Mouse (Mus musculus) embryonic facial prominence, embryonic 15.5 days (tissue): Measurements from ENCODE around the gene Mcrip1. TPM values are rescaled to one million over a fixed set of nuclear protein-coding genes. Genes with fewer than 3 reads are reported as not detected.
A peak's percentile ranks its signal among the peaks of the same experiment; 100 is the strongest.
"Not testable (repeated sequence)": the region's sequence is repeated elsewhere in the genome, so short reads cannot be mapped to it uniquely, and the experiment has no call there.

ENCODE experiments used
- ATAC-seq: fragments of 200-750 bp; cut with Nextera tagmentation; 2 replicates; pipeline ENCODE4 v1.8.0; 2017; ENCODE audit warnings: low read depth, moderate TSS enrichment; ENCODE audit not compliant: insufficient number of reproducible peaks, low FRiP score, low TSS enrichment
- H3K27ac ChIP-seq: fragments of 300-500 bp; sonication (generic); replicated peaks from 2 replicates; pipeline ENCODE4 v1.5.1; 2015; ENCODE audit warnings: mild to moderate bottlenecking, inconsistent platforms
- H3K27me3 ChIP-seq: fragments of 300-500 bp; sonication (generic); 2 replicates; pipeline ENCODE4 v1.6.1; 2015; ENCODE audit warnings: inconsistent platforms
- H3K36me3 ChIP-seq: fragments of 300-500 bp; sonication (generic); 2 replicates; pipeline ENCODE4 v1.6.1; 2015; ENCODE audit warnings: mild to moderate bottlenecking, inconsistent platforms
- H3K4me1 ChIP-seq: fragments of 300-500 bp; sonication (generic); 2 replicates; pipeline ENCODE4 v1.6.1; 2015; ENCODE audit warnings: inconsistent platforms
- H3K4me2 ChIP-seq: fragments of 300-500 bp; sonication (generic); replicated peaks from 2 replicates; pipeline ENCODE4 v1.6.1; 2015; ENCODE audit warnings: mild to moderate bottlenecking, inconsistent platforms
- H3K4me3 ChIP-seq: fragments of 300-500 bp; sonication (generic); replicated peaks from 2 replicates; pipeline ENCODE4 v1.5.1; 2015; ENCODE audit warnings: mild to moderate bottlenecking, inconsistent platforms
- H3K9ac ChIP-seq: fragments of 300-500 bp; sonication (generic); 2 replicates; pipeline ENCODE4 v1.6.1; 2015; ENCODE audit warnings: inconsistent platforms
- H3K9me3 ChIP-seq: fragments of 300-500 bp; sonication (generic); replicated peaks from 2 replicates; pipeline ENCODE4 v1.6.1; 2016; ENCODE audit warnings: inconsistent platforms
- WGBS: fragments of 180-500 bp; shearing (Covaris S2); methylation state at CpG from one replicate; pipeline ENCODE4 v1.1.7; 2015; 5-methylcytosine and 5-hydroxymethylcytosine counted together
- polyA plus RNA-seq: library from polyadenylated mRNA; unstranded; fragments of >200 nt; fragmentation: Nextera tagmentation; extraction: Ambion mirVana; gene quantifications from 2 replicates; pipeline ENCODE4 v1.2.1, GENCODE M21; 2015

Gene Mcrip1
- polyA plus RNA-seq, 1 experiment from 2014 or later = 237 TPM

DNA sequence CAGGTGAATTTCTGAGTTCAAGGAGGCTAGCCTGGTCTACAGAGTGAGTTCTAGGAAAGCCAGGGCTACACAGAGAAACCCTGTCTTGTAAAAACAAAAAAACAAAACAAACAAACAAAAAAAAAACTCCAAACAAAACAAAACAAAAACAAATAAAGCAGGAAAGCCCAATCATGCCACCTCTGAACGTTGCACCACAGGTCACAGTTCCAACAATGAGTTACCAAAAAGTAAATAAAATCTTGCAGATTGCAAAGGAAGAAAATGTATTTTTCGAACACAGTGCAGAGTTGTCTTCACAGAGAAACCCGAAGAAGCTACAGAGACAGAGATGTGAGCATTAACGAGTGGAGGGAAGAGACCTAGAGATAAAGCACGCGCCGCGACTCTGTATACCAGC is 26.9 kb downstream of the Mcrip1 start:
- no peak for ATAC-seq
- Histone ChIP-seq H3K4me1 (peaks cover 16% of the 10 kb centered on the region; the same call in 1 of the 2 replicates), H3K4me3 (no peak overlapping the region), H3K4me2 (no peak overlapping the region), H3K27me3 (peaks cover 3% of the 10 kb centered on the region; the same call in 1 of the 2 replicates), H3K9ac (no peak overlapping the region), H3K9me3 (no peaks in the 10 kb centered on the region), H3K36me3 (no peaks in the 10 kb centered on the region), H3K27ac (no peak overlapping the region)
- 89% methylated on average over 8 of the region's 8 CpGs for whole genome bisulfite sequencing

GRCm38 (mm10) chr11:120520967-120521540 is 28.5 kb downstream of the Mcrip1 start:
- H3K9me3 ChIP-seq = no peaks in the 10 kb centered on the region
- no peak for ATAC-seq
- no peak overlapping the region for H3K9ac ChIP-seq
- no peaks in the 10 kb centered on the region for H3K36me3 ChIP-seq
- H3K27ac ChIP-seq = no peak overlapping the region
- H3K4me3 ChIP-seq = no peak overlapping the region
- 51% methylated on average over 5 of the region's 5 CpGs for WGBS
- no peaks in the 10 kb centered on the region for H3K27me3 ChIP-seq
- H3K4me2 ChIP-seq = no peak overlapping the region
- H3K4me1 ChIP-seq = peaks cover 16% of the 10 kb centered on the region; the same call in 1 of the 2 replicates

- ATAC-seq = no peak
- Histone ChIP-seq H3K9me3 (no peaks in the 10 kb centered on the region), H3K36me3 (no peaks in the 10 kb centered on the region), H3K4me1 (peaks cover 16% of the 10 kb centered on the region; the same call in 1 of the 2 replicates), H3K27ac (no peak overlapping the region), H3K4me3 (no peak overlapping the region), H3K9ac (no peak overlapping the region), H3K4me2 (no peak overlapping the region), H3K27me3 (no peaks in the 10 kb centered on the region)
- 64% methylated on average over 9 of the region's 9 CpGs for WGBS
These were observed 29.0 kb downstream of the Mcrip1 start for GRCm38 (mm10) chr11:120520498-120520897.

DNA sequence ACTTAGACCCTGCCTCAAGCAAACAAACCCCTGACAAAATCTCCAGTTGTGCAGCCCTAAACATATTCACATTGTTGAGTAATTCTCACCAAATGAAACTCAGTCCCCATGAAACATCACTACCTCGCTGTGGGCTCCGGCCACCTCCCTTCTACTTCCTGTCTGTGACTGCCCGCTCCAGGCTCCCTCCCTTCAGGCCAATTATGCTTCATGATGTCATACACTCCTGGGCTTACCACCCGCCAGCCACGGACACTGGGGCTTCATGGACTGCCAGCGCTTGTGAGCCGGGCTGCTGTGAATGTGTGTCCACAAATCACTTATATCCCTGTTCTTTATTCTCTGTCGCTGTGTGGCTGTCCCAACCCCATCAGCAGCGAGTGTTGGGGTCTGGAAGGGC is 29.8 kb downstream of the Mcrip1 start:
- no peak for ATAC-seq
- WGBS = 33% methylated on average over 9 of the region's 9 CpGs
- no peaks in the 10 kb centered on the region for H3K27me3 ChIP-seq
- no peak overlapping the region for H3K4me2 ChIP-seq
- no peak overlapping the region for H3K9ac ChIP-seq
- no peak overlapping the region for H3K27ac ChIP-seq
- no peaks in the 10 kb centered on the region for H3K36me3 ChIP-seq
- H3K4me3 ChIP-seq = no peak overlapping the region
- H3K4me1 ChIP-seq = peaks cover 16% of the 10 kb centered on the region; the same call in 1 of the 2 replicates
- no peaks in the 10 kb centered on the region for H3K9me3 ChIP-seq

DNA sequence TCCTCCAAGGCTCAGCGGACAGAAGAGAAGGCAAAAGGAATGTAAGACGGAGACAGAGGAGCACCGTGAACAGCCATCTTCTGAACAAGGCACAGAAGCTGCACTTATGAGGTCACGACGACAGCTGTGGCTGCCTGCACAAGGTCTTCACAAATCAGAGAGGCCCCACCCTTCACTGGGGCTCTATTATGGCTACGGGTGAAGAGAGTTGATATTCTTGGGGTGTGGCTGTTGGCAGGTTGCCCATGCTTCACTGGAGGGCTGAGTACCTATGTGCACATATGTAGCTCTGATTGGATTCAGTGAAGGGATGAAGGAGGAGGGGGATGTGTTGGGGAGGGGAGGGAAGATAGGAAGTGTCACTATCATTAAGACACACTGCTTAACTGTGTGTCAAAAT is 31.0 kb downstream of the Mcrip1 start:
- 48% methylated on average over 6 of the region's 6 CpGs for WGBS

DNA sequence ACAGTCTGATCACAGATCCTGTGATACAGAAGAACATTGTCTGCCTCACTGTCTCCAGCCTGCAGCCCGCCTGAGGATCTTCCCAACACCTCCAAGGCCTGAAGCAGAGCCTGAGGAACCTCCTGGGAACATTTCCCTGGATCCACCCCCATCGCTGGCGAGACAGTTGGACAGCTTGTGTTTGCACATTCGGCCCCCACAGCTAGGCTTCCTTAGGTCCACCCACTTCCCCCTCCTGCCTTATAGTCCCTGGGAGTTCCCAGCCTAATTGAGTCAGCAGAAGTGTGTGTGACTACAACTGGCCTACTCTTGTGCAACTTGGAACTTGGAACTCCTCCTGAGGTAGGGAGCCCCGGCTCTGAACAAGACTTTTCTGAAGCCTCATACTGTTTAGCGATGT is 31.5 kb downstream of the Mcrip1 start:
- H3K27ac ChIP-seq = 0 out of 2 replicates have a peak overlapping the region, but pooled peaks have one; percentile 48

More for the DNA sequence above, 31.0 kb downstream of the Mcrip1 start:
- H3K9ac ChIP-seq = no peak overlapping the region
- H3K36me3 ChIP-seq = no peaks in the 10 kb centered on the region
- H3K4me1 ChIP-seq = peaks cover 16% of the 10 kb centered on the region; the same call in 1 of the 2 replicates
- H3K4me3 ChIP-seq = no peak overlapping the region
- no peaks in the 10 kb centered on the region for H3K9me3 ChIP-seq
- H3K27me3 ChIP-seq = no peaks in the 10 kb centered on the region
- H3K27ac ChIP-seq = 0 out of 2 replicates have a peak overlapping the region, but pooled peaks have one; percentile 48
- no peak overlapping the region for H3K4me2 ChIP-seq
- ATAC-seq = no peak

DNA sequence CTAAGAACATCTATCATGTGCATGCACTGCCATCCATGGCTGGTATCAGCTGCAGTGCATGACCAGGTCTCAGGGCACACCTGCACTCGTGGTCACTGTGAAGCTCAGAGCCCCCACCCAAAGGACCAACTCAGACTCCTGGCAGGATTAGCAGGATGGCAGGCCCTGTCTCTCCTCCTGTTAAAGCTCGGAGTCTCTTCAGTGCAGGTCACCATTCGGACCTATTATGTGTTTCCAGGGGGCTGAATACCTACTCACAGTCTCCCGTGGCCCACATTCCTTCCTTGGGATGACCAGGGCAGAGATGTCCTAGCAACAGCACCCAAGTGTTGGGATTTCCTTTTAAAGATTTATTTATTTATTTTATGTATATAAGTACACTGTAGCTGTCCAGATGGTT is 32.4 kb downstream of the Mcrip1 start:
- Histone ChIP-seq H3K4me1 (peaks cover 16% of the 10 kb centered on the region; the same call in 1 of the 2 replicates), H3K36me3 (no peaks in the 10 kb centered on the region), H3K4me2 (no peak overlapping the region), H3K27ac (no peak overlapping the region), H3K4me3 (no peak overlapping the region), H3K9me3 (no peaks in the 10 kb centered on the region), H3K27me3 (no peaks in the 10 kb centered on the region), H3K9ac (no peak overlapping the region)
- WGBS = 88% methylated on average over 4 of the region's 4 CpGs
- ATAC-seq = no peak

More for the DNA sequence above, 31.5 kb downstream of the Mcrip1 start:
- H3K4me3 ChIP-seq = no peak overlapping the region
- H3K27me3 ChIP-seq = no peaks in the 10 kb centered on the region
- 51% methylated on average over 6 of the region's 6 CpGs for WGBS
- no peak overlapping the region for H3K4me2 ChIP-seq
- no peaks in the 10 kb centered on the region for H3K9me3 ChIP-seq
- no peak overlapping the region for H3K9ac ChIP-seq
- no peak for ATAC-seq
- no peaks in the 10 kb centered on the region for H3K36me3 ChIP-seq
- H3K4me1 ChIP-seq = peaks cover 16% of the 10 kb centered on the region; the same call in 1 of the 2 replicates

DNA sequence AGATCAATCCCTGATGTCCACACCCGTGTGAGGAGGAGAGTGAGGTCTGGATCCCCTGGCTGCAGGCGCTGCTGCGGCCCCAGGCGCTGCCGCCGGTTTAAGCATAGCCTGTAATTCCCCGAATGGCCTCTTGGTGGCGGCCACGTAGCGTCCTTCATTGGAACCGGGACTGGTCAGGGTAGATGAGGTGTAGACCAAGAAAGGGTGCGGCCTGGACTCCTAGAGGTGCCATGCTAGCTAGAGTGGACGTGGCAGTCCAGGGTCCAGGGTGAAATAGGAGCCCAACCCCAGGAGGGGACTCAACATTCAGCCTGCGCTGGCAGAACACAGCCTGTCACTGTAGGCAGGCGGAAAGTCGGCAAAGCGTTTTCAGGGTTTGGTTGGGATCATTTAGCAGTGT is 33.9 kb downstream of the Mcrip1 start:
- Histone ChIP-seq H3K27ac (no peak overlapping the region), H3K4me3 (0 out of 2 replicates have a peak overlapping the region, but pooled peaks have one; percentile 3), H3K9ac (no peak overlapping the region), H3K27me3 (no peaks in the 10 kb centered on the region), H3K9me3 (no peaks in the 10 kb centered on the region), H3K4me2 (no peak overlapping the region), H3K36me3 (no peaks in the 10 kb centered on the region), H3K4me1 (peaks cover 17% of the 10 kb centered on the region)
- peak; percentile 64; the same call in 1 of the 2 replicates for ATAC-seq
- WGBS = 16% methylated on average over 17 of the region's 17 CpGs

DNA sequence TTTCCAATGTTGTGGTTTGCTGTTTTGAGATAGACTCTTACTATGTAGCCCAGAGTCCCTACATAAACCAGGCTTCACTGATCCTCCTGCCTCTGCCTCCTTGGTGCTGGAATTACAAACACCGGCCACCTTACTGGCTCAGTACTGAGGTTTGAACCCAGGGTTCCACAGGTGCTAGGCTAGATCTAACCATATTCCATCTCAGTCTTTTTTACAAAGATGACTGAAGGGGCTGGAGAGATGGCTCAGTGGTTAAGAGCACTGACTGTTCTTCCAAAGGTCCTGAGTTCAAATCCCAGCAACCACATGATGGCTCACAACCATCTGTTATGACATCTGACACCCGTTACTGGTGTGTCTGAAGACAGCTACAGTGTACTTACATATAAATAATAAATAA is 35.3 kb downstream of the Mcrip1 start:
- not testable (repeated sequence) for H3K27ac ChIP-seq, H3K9ac ChIP-seq, H3K27me3 ChIP-seq, H3K9me3 ChIP-seq, H3K4me2 ChIP-seq, H3K36me3 ChIP-seq, H3K4me3 ChIP-seq, ATAC-seq
- peaks cover 16% of the 10 kb centered on the region for H3K4me1 ChIP-seq
- WGBS = 86% methylated on average over 2 of the region's 2 CpGs

DNA sequence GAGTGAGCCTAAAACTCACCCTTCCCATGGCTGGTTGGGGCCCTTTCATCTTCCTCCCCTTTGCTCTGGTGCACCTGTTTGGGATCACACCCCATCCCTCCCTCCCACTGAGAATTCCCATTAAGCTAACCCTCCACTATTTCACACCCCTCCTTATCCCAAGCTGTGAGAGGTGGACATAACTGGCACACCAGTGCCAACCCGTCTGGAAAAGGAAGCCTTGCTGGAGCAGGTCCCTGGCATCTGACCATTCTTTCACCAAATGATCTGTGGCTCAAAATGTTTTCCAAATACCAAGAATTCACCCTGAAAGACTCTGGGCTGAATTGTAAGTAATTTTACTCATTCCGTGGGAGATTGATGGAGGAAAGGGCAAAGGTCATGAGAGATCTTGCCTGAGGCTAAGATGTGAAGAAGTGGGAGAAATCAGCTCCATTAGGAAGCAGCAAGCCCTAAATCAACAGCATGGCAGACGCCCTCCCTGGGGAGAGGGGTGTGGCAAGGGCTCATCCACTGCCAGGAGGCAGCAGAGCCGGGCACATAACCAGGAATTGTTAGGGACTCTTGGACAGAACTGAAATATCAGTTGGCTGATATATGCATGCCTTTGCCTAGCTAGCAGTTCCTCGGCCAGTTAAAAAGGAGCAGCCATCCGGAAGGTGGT is 36.6 kb downstream of the Mcrip1 start:
- Histone ChIP-seq H3K4me3 (no peak overlapping the region), H3K27me3 (no peaks in the 10 kb centered on the region), H3K9ac (no peak overlapping the region), H3K36me3 (no peaks in the 10 kb centered on the region), H3K4me2 (no peak overlapping the region), H3K4me1 (peaks cover 10% of the 10 kb centered on the region), H3K27ac (no peak overlapping the region), H3K9me3 (no peaks in the 10 kb centered on the region)
- ATAC-seq = no peak
- 35% methylated on average over 6 of the region's 6 CpGs for WGBS

DNA sequence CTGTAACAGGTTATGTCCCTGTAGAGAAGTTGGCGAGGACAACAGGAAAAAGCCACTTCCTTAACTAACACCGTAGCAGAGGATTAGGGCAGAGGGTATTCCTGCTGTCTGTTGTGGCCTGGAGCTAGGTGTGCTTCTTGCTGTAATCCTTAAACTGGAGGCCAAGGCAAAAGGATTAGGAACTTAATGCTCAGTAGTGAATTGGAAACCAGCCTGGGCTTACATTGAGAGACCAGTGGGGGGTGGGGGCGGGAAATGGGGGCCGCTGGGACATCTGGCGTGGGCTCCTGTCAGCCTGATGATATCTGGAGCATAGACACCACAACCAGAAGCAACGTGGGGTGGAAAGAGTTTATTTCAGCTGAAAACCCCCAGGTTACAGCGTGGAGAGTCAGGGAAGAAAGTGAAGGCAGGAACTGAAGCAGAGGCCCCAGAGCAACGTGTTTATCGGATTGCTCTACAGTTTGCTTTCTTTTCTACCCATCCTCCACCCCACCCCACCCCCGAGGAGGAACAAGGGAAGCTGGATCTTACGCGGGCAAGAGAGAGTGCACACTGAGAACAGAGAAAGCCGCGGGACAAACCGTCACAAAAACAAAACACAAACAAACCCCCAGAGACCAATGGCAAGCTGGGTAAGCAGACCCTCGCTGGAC is 39.0 kb downstream of the Mcrip1 start:
- H3K27me3 ChIP-seq = no peaks in the 10 kb centered on the region
- WGBS = 3% methylated on average over 16 of the region's 16 CpGs
- H3K9ac ChIP-seq = peak overlapping the region; percentile 18; the same call in 1 of the 2 replicates
- H3K9me3 ChIP-seq = no peaks in the 10 kb centered on the region
- H3K4me2 ChIP-seq = peak overlapping the region; percentile 49
- peak overlapping the region; percentile 30 for H3K4me3 ChIP-seq
- no peaks in the 10 kb centered on the region for H3K36me3 ChIP-seq
- no peak for ATAC-seq
- H3K27ac ChIP-seq = peak overlapping the region; percentile 81
- peaks cover 10% of the 10 kb centered on the region for H3K4me1 ChIP-seq
